Mouse (Mus musculus): ENCODE measurements around the gene Taar7a. TPM values are rescaled to one million over a fixed set of nuclear protein-coding genes. Genes with fewer than 3 reads are reported as not detected.

Gene Taar7a
- polyA plus RNA-seq (2012; fragmentation: generic; extraction: Trizol) = not detected
- long read RNA-seq, experiment 1 = 0 reads
- long read RNA-seq, experiment 2 = 0 reads

- Histone ChIP-seq H3K79me2 (ENCODE audit: control insufficient read depth, insufficient read depth) (no peaks in the 10 kb centered on the region), H3K4me3 (ENCODE audit: insufficient read depth, poor library complexity, severe bottlenecking) (no peak within 1 kb of the TSS), H3K79me3 (ENCODE audit: low read depth) (no peaks in the 10 kb centered on the region), H3K36me3 (ENCODE audit: control insufficient read depth, insufficient read depth) (no peaks in the 10 kb centered on the region), H3ac (ENCODE audit: control insufficient read depth, insufficient read length, low read depth) (no peak within 1 kb of the TSS), H3K27me3 (ENCODE audit: control insufficient read depth, insufficient read depth, insufficient read length) (peaks cover 7% of the 10 kb centered on the region)
- no peak for TF ChIP-seq FOSL1 (IDR thresholded peaks at IDR 0.05; ENCODE audit: insufficient read depth, low read length, poor library complexity, severe bottlenecking)
- TF ChIP-seq CEBPB (IDR thresholded peaks at IDR 0.05; ENCODE audit: low read depth) = no peak
- TF ChIP-seq MAX (IDR thresholded peaks at IDR 0.05) = no peak
- no peak for TF ChIP-seq USF1 (IDR thresholded peaks at IDR 0.05; ENCODE audit: low read depth)
- TF ChIP-seq MYOG (IDR thresholded peaks at IDR 0.05; ENCODE audit: control insufficient read depth, extremely low read depth, insufficient read length) = no peak
- TF ChIP-seq MYOD1 (IDR thresholded peaks at IDR 0.05; ENCODE audit: control insufficient read depth, insufficient read length, low read depth) = no peak
- TF ChIP-seq CTCF (IDR thresholded peaks at IDR 0.05; ENCODE audit: control insufficient read depth, insufficient read depth, insufficient read length) = no peak
These were observed at the start of gene Taar7a for GRCm38 (mm10) chr10:23993381-23993780. Taar7a (minus strand) TSS chr10:23993481.

- Histone ChIP-seq H3ac (ENCODE audit: control insufficient read depth, insufficient read length, low read depth) (no peak overlapping the region), H3K79me3 (ENCODE audit: low read depth) (no peaks in the 10 kb centered on the region), H3K79me2 (ENCODE audit: control insufficient read depth, insufficient read depth) (no peaks in the 10 kb centered on the region), H3K36me3 (ENCODE audit: control insufficient read depth, insufficient read depth) (no peaks in the 10 kb centered on the region), H3K4me3 (ENCODE audit: insufficient read depth, poor library complexity, severe bottlenecking) (no peak overlapping the region), H3K27me3 (ENCODE audit: control insufficient read depth, insufficient read depth, insufficient read length) (no peaks in the 10 kb centered on the region)
- TF ChIP-seq CEBPB (IDR thresholded peaks at IDR 0.05; ENCODE audit: low read depth) = no peak
- no peak for TF ChIP-seq CTCF (IDR thresholded peaks at IDR 0.05; ENCODE audit: control insufficient read depth, insufficient read depth, insufficient read length)
- no peak for TF ChIP-seq FOSL1 (IDR thresholded peaks at IDR 0.05; ENCODE audit: insufficient read depth, low read length, poor library complexity, severe bottlenecking)
These were observed 47.0 kb upstream of the Taar7a start for GRCm38 (mm10) chr10:24040120-24040869.

DNA sequence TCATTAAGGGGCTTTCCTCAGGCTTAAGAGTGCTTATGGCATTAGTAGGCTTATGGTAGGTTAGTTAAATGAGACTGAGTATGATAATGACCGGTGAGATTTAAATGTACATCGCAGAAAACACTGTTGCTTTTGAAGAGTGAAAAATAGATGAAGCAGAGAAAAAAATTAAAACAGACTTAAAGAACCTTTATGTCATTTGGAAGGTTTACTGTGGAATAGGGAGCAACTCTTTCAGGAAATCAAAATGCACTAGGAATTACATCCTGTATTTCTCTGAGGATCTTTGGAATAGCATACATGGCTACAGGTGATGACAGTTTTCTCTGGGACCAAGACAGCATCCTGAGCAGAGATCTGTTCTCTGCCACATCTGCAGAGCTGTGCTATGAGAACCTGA lies 44.0 kb upstream of the Taar7a start, which contains the start of gene Taar7e:
TSS of gene Taar7e (plus strand) at position 301 of the 400 bp plus-strand sequence.
- H3ac ChIP-seq (ENCODE audit: control insufficient read depth, insufficient read length, low read depth) = no peak within 1 kb of the TSS
- no peaks in the 10 kb centered on the region for H3K27me3 ChIP-seq (ENCODE audit: control insufficient read depth, insufficient read depth, insufficient read length)
- H3K79me3 ChIP-seq (ENCODE audit: low read depth) = no peaks in the 10 kb centered on the region
- no peaks in the 10 kb centered on the region for H3K36me3 ChIP-seq (ENCODE audit: control insufficient read depth, insufficient read depth)
- TF ChIP-seq MYOD1 (IDR thresholded peaks at IDR 0.05; ENCODE audit: control insufficient read depth, insufficient read length, low read depth) = no peak
- TF ChIP-seq USF1 (IDR thresholded peaks at IDR 0.05; ENCODE audit: low read depth) = no peak
- no peak for TF ChIP-seq MAX (IDR thresholded peaks at IDR 0.05)
- no peak for TF ChIP-seq CEBPB (IDR thresholded peaks at IDR 0.05; ENCODE audit: low read depth)
- H3K4me3 ChIP-seq (ENCODE audit: insufficient read depth, poor library complexity, severe bottlenecking) = no peak within 1 kb of the TSS
- no peaks in the 10 kb centered on the region for H3K79me2 ChIP-seq (ENCODE audit: control insufficient read depth, insufficient read depth)

DNA sequence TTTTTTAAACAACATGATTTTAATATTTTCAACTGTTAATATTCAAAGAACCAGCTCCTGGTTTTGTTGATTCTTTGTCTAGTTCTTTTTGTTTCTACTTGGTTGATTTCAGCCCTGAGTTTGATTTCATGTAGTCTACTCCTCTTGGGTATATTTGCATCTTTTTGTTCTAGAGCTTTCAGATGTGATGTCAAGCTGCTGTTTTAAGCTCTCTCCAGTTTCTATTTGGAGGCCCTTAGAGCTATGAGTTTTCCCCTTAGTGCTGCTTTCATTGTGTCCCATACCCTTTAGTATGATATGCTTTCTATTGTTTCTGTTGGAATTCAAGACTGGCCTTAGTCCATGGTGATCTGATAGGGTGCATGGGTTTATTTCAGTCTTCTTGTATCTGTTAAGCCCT lies 38.1 kb upstream of the Taar7a start:
- H3K79me3 ChIP-seq (ENCODE audit: low read depth) = no peaks in the 10 kb centered on the region
- H3ac ChIP-seq (ENCODE audit: control insufficient read depth, insufficient read length, low read depth) = no peak overlapping the region
- H3K36me3 ChIP-seq (ENCODE audit: control insufficient read depth, insufficient read depth) = no peaks in the 10 kb centered on the region
- TF ChIP-seq MYOD1 (IDR thresholded peaks at IDR 0.05; ENCODE audit: control insufficient read depth, insufficient read length, low read depth) = no peak
- TF ChIP-seq CEBPB (IDR thresholded peaks at IDR 0.05; ENCODE audit: low read depth) = no peak
- no peak for TF ChIP-seq CTCF (IDR thresholded peaks at IDR 0.05; ENCODE audit: control insufficient read depth, insufficient read depth, insufficient read length)
- TF ChIP-seq MAX (IDR thresholded peaks at IDR 0.05) = no peak
- no peak for TF ChIP-seq MYOG (IDR thresholded peaks at IDR 0.05; ENCODE audit: control insufficient read depth, extremely low read depth, insufficient read length)
- no peak for TF ChIP-seq FOSL1 (IDR thresholded peaks at IDR 0.05; ENCODE audit: insufficient read depth, low read length, poor library complexity, severe bottlenecking)
- no peak for TF ChIP-seq USF1 (IDR thresholded peaks at IDR 0.05; ENCODE audit: low read depth)
- no peaks in the 10 kb centered on the region for H3K27me3 ChIP-seq (ENCODE audit: control insufficient read depth, insufficient read depth, insufficient read length)
- H3K79me2 ChIP-seq (ENCODE audit: control insufficient read depth, insufficient read depth) = no peaks in the 10 kb centered on the region
- H3K4me3 ChIP-seq (ENCODE audit: insufficient read depth, poor library complexity, severe bottlenecking) = no peak overlapping the region

DNA sequence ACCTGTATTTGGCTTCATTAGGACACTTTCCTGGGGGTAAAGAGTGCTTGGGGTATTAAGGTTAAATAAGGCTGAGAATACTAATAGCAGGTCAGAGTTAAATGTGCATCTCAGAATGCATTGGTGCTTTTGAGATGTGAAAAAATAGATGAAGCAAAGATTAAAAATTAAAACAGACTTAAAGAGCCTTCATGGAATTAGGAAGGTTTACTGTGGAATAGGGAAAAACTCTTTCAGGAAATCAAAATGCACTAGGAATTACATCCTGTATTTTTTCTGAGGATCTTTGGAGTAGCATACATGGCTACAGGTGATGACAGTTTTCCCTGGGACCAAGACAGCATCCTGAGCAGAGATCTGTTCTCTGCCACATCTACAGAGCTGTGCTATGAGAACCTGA lies 33.6 kb upstream of the Taar7a start, which contains the start of gene Taar7d:
TSS of gene Taar7d (plus strand) at position 301 of the 400 bp plus-strand sequence.
- no peaks in the 10 kb centered on the region for H3K36me3 ChIP-seq (ENCODE audit: control insufficient read depth, insufficient read depth)
- H3ac ChIP-seq (ENCODE audit: control insufficient read depth, insufficient read length, low read depth) = no peak within 1 kb of the TSS
- peaks cover 2% of the 10 kb centered on the region for H3K27me3 ChIP-seq (ENCODE audit: control insufficient read depth, insufficient read depth, insufficient read length)
- TF ChIP-seq MAX (IDR thresholded peaks at IDR 0.05) = no peak
- no peak for TF ChIP-seq CTCF (IDR thresholded peaks at IDR 0.05; ENCODE audit: control insufficient read depth, insufficient read depth, insufficient read length)
- no peak for TF ChIP-seq MYOD1 (IDR thresholded peaks at IDR 0.05; ENCODE audit: control insufficient read depth, insufficient read length, low read depth)
- H3K4me3 ChIP-seq (ENCODE audit: insufficient read depth, poor library complexity, severe bottlenecking) = no peak within 1 kb of the TSS
- H3K79me3 ChIP-seq (ENCODE audit: low read depth) = no peaks in the 10 kb centered on the region
- no peaks in the 10 kb centered on the region for H3K79me2 ChIP-seq (ENCODE audit: control insufficient read depth, insufficient read depth)

DNA sequence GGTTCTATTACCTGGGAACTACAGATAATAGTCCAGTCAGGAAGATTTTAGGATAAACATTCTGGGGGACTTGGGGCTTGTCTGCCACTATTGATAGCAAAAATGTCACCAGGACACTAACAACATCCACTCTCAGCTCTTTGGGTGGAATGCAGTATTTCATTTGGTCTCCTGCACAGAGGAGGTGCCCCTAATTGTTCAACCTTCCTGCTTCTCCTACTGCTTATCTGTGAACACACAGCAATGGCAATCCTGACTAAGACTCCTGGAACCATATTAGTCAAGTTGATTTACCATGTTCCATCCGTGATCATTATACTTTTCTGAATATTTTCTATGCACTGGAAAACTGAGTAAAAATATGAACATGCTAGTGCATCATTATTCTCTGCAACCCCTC lies 14.9 kb upstream of the Taar7a start:
- Histone ChIP-seq H3K27me3 (ENCODE audit: control insufficient read depth, insufficient read depth, insufficient read length) (no peaks in the 10 kb centered on the region), H3K79me3 (ENCODE audit: low read depth) (no peaks in the 10 kb centered on the region), H3K36me3 (ENCODE audit: control insufficient read depth, insufficient read depth) (no peaks in the 10 kb centered on the region), H3K79me2 (ENCODE audit: control insufficient read depth, insufficient read depth) (no peaks in the 10 kb centered on the region), H3ac (ENCODE audit: control insufficient read depth, insufficient read length, low read depth) (no peak overlapping the region), H3K4me3 (ENCODE audit: insufficient read depth, poor library complexity, severe bottlenecking) (no peak overlapping the region)
- no peak for TF ChIP-seq USF1 (IDR thresholded peaks at IDR 0.05; ENCODE audit: low read depth)
- no peak for TF ChIP-seq CTCF (IDR thresholded peaks at IDR 0.05; ENCODE audit: control insufficient read depth, insufficient read depth, insufficient read length)
- TF ChIP-seq CEBPB (IDR thresholded peaks at IDR 0.05; ENCODE audit: low read depth) = no peak
- no peak for TF ChIP-seq MAX (IDR thresholded peaks at IDR 0.05)
- TF ChIP-seq FOSL1 (IDR thresholded peaks at IDR 0.05; ENCODE audit: insufficient read depth, low read length, poor library complexity, severe bottlenecking) = no peak
- no peak for TF ChIP-seq MYOD1 (IDR thresholded peaks at IDR 0.05; ENCODE audit: control insufficient read depth, insufficient read length, low read depth)
- no peak for TF ChIP-seq MYOG (IDR thresholded peaks at IDR 0.05; ENCODE audit: control insufficient read depth, extremely low read depth, insufficient read length)
